20 mouse cellular contexts compared by ENCODE assay signal in genomic region chr16:73279951-73280350, GRCm38 (mm10).
DNase-seq lines count a peak whose midpoint lies in the region; ATAC-seq and TF ChIP-seq lines count a peak whose summit lies in the region.
"Had no signal": no experiment of that assay in that cellular context is flagged by ENCODE, and none has a peak within 500 bp of the region (broad histone marks: within the 10 kb centered on the region; RNA-seq: fewer than 3 reads in every experiment).

No protein-coding gene starts in this region.

- H3K4me1 ChIP-seq in kidney, postnatal 0 days (replicated peaks; ENCODE audit: insufficient read depth, low read length) = no peaks in the 10 kb centered on the region
- peaks cover 11% of the 10 kb centered on the region for H3K4me1 ChIP-seq in limb, embryonic 10.5 days
- no peaks in the 10 kb centered on the region for H3K4me1 ChIP-seq in neural tube, embryonic 12.5 days
- H3K4me1 ChIP-seq in heart, embryonic 12.5 days (replicated peaks) = no peaks in the 10 kb centered on the region
- H3K4me1 ChIP-seq in lung, adult 2 months (ENCODE audit: control insufficient read depth, insufficient read depth, low read length) = no peaks in the 10 kb centered on the region
- H3K4me1 ChIP-seq: heart, embryonic 15.5 days; liver, embryonic 15.5 days had no signal

- H3K9ac ChIP-seq in kidney, postnatal 0 days (ENCODE audit: low read depth, low read length) = no peak overlapping the region
- H3K9ac ChIP-seq in neural tube, embryonic 12.5 days = no peak overlapping the region
- no peak overlapping the region for H3K9ac ChIP-seq in heart, embryonic 12.5 days
- H3K9ac ChIP-seq: embryonic facial prominence, embryonic 13.5 days; heart, embryonic 15.5 days; liver, embryonic 15.5 days had no signal

- no peak for DNase-seq in gastrocnemius, adult 2 months
- DNase-seq in gastrocnemius, postnatal 25 days = no peak
- peak; percentile 52 for DNase-seq in kidney, postnatal 0 days (ENCODE audit: low spot score)
- DNase-seq in kidney, postnatal 14 days = no peak
- peak; percentile 31 for DNase-seq in limb, embryonic 10.5 days (ENCODE audit: low spot score)
- no peak for DNase-seq in lung, adult 2 months
- DNase-seq: adrenal gland, adult 8-10 months; cerebellum, adult 11 months; cerebellum, postnatal 25 days; heart, adult 11 months; kidney, adult 2 months; lung, postnatal 10 days; spleen, adult 18-20 months; thymus, adult 18-20 months had no signal

- H3K4me2 ChIP-seq in kidney, postnatal 0 days (ENCODE audit: low read length) = peak overlapping the region; percentile 35
- peak overlapping the region; percentile 35; the same call in 1 of the 2 replicates for H3K4me2 ChIP-seq in neural tube, embryonic 12.5 days (replicated peaks)
- no peak overlapping the region for H3K4me2 ChIP-seq in heart, embryonic 12.5 days
- H3K4me2 ChIP-seq: embryonic facial prominence, embryonic 13.5 days; heart, embryonic 15.5 days; liver, embryonic 15.5 days had no signal

- intact Hi-C loops in gastrocnemius, adult 2 months (cut with DNase I) = no loop called here

- TF ChIP-seq POLR2A in lung, adult 2 months (IDR thresholded peaks at IDR 0.05; ENCODE audit: borderline replicate concordance, extremely low read depth, low read depth, low read length) = no peak

- ATAC-seq in kidney, postnatal 0 days (replicated peaks; ENCODE audit: low FRiP score, low read depth) = peak; percentile 54; the same call in 1 of the 2 replicates
- peak; percentile 56 for ATAC-seq in neural tube, embryonic 12.5 days (ENCODE audit: low FRiP score, low read depth)
- ATAC-seq in heart, embryonic 12.5 days (ENCODE audit: insufficient number of reproducible peaks, low FRiP score) = no peak
- ATAC-seq: forebrain, embryonic 16.5 days had no signal

- H3K4me3 ChIP-seq in gastrocnemius, adult 2 months = 0 out of 2 replicates have a peak overlapping the region, but pooled peaks have one; percentile 9
- H3K4me3 ChIP-seq in kidney, postnatal 0 days (replicated peaks; ENCODE audit: low read depth, low read length) = 0 out of 2 replicates have a peak overlapping the region, but pooled peaks have one; percentile 2
- peak overlapping the region; percentile 7; the same call in 1 of the 2 replicates for H3K4me3 ChIP-seq in limb, embryonic 10.5 days
- H3K4me3 ChIP-seq in neural tube, embryonic 12.5 days = no peak overlapping the region
- no peak overlapping the region for H3K4me3 ChIP-seq in heart, embryonic 12.5 days
- H3K4me3 ChIP-seq in lung, adult 2 months (replicated peaks; ENCODE audit: extremely low read depth, low read depth, low read length) = no peak overlapping the region
- H3K4me3 ChIP-seq: embryonic facial prominence, embryonic 13.5 days; heart, embryonic 15.5 days; liver, embryonic 15.5 days had no signal

- no peak for TF ChIP-seq CTCF in gastrocnemius, adult 2 months (IDR thresholded peaks at IDR 0.05)
- TF ChIP-seq CTCF in kidney, postnatal 0 days (IDR thresholded peaks at IDR 0.05; ENCODE audit: low read depth) = no peak
- no peak for TF ChIP-seq CTCF in lung, adult 2 months (IDR thresholded peaks at IDR 0.05; ENCODE audit: insufficient read depth, low read length)

- no peaks in the 10 kb centered on the region for H3K36me3 ChIP-seq in kidney, postnatal 0 days (ENCODE audit: insufficient read depth, low read length)
- no peaks in the 10 kb centered on the region for H3K36me3 ChIP-seq in limb, embryonic 10.5 days
- H3K36me3 ChIP-seq in neural tube, embryonic 12.5 days = no peaks in the 10 kb centered on the region
- H3K36me3 ChIP-seq in heart, embryonic 12.5 days = no peaks in the 10 kb centered on the region
- H3K36me3 ChIP-seq: embryonic facial prominence, embryonic 13.5 days; heart, embryonic 15.5 days; liver, embryonic 15.5 days had no signal

- WGBS in kidney, postnatal 0 days = 17% methylated on average over 11 of the region's 11 CpGs
- 32% methylated on average over 11 of the region's 11 CpGs for WGBS in limb, embryonic 10.5 days
- WGBS in neural tube, embryonic 12.5 days = 44% methylated on average over 11 of the region's 11 CpGs
- 71% methylated on average over 11 of the region's 11 CpGs for WGBS in heart, embryonic 12.5 days
- WGBS in lung, adult 2 months = 69% methylated on average over 11 of the region's 11 CpGs

- no peak overlapping the region for H3K27ac ChIP-seq in gastrocnemius, adult 2 months
- no peak overlapping the region for H3K27ac ChIP-seq in kidney, postnatal 0 days
- H3K27ac ChIP-seq in limb, embryonic 10.5 days = 0 out of 2 replicates have a peak overlapping the region, but pooled peaks have one; percentile 19
- no peak overlapping the region for H3K27ac ChIP-seq in neural tube, embryonic 12.5 days
- H3K27ac ChIP-seq in heart, embryonic 12.5 days (ENCODE audit: poor library complexity, severe bottlenecking) = no peak overlapping the region
- H3K27ac ChIP-seq: embryonic facial prominence, embryonic 13.5 days; heart, embryonic 15.5 days; liver, embryonic 15.5 days had no signal

- H3K27me3 ChIP-seq in kidney, postnatal 0 days (ENCODE audit: insufficient read depth, low read length) = no peaks in the 10 kb centered on the region
- H3K27me3 ChIP-seq in limb, embryonic 10.5 days (ENCODE audit: low read depth, poor library complexity, severe bottlenecking) = no peaks in the 10 kb centered on the region
- H3K27me3 ChIP-seq in neural tube, embryonic 12.5 days (replicated peaks) = no peaks in the 10 kb centered on the region
- no peaks in the 10 kb centered on the region for H3K27me3 ChIP-seq in heart, embryonic 12.5 days (replicated peaks)
- H3K27me3 ChIP-seq: embryonic facial prominence, embryonic 13.5 days; heart, embryonic 15.5 days; liver, embryonic 15.5 days had no signal

- H3K9me3 ChIP-seq in kidney, postnatal 0 days (replicated peaks; ENCODE audit: low read length) = no peaks in the 10 kb centered on the region
- no peaks in the 10 kb centered on the region for H3K9me3 ChIP-seq in limb, embryonic 10.5 days (replicated peaks)
- H3K9me3 ChIP-seq in neural tube, embryonic 12.5 days = no peaks in the 10 kb centered on the region
- H3K9me3 ChIP-seq in heart, embryonic 12.5 days (replicated peaks) = no peaks in the 10 kb centered on the region
- H3K9me3 ChIP-seq: embryonic facial prominence, embryonic 13.5 days; heart, embryonic 15.5 days; liver, embryonic 15.5 days had no signal

Comparison
In these comparisons a context has a peak if more than half of its experiments do, and no peak if none do; other contexts are left out.
1. DNase-seq: peak in kidney, postnatal 0 days (single experiment) and limb, embryonic 10.5 days (single experiment); none in gastrocnemius, adult 2 months (single experiment), gastrocnemius, postnatal 25 days (single experiment), kidney, postnatal 14 days (single experiment) and lung, adult 2 months (single experiment).
2. H3K4me3 ChIP-seq: peak in gastrocnemius, adult 2 months (single experiment), kidney, postnatal 0 days (single experiment) and limb, embryonic 10.5 days (single experiment); none in neural tube, embryonic 12.5 days (single experiment), heart, embryonic 12.5 days (single experiment) and lung, adult 2 months (single experiment).